In genomic region chr16:34401216-34401615, GRCm38 (mm10) we compare ENCODE assay signal across 19 mouse cellular contexts.
A peak's percentile ranks its signal among the peaks of the same experiment; 100 is the strongest.
DNase-seq lines count a peak whose midpoint lies in the region; TF ChIP-seq lines count a peak whose summit lies in the region.
"Had no signal": no experiment of that assay in that cellular context is flagged by ENCODE, and none has a peak within 500 bp of the region (broad histone marks: within the 10 kb centered on the region; RNA-seq: fewer than 3 reads in every experiment).

No protein-coding gene starts in this region.

- TF ChIP-seq CTCF in layer of hippocampus, adult 2 months (conservative IDR thresholded peaks at IDR 0.05): no peak

- H3K4me3 ChIP-seq in heart, embryonic 10.5 days: no peak overlapping the region
- H3K4me3 ChIP-seq in layer of hippocampus, adult 2 months: no peak overlapping the region

- no peaks in the 10 kb centered on the region for H3K36me3 ChIP-seq in heart, embryonic 10.5 days
- H3K36me3 ChIP-seq: G1E had no signal

- H3K27ac ChIP-seq in heart, embryonic 10.5 days: no peak overlapping the region
- H3K27ac ChIP-seq in layer of hippocampus, adult 2 months: peak overlapping the region; percentile 39; the same call in 1 of the 2 replicates

- 84% methylated on average over 1 of the region's 1 CpGs for WGBS in heart, embryonic 10.5 days

- H3K27me3 ChIP-seq in heart, embryonic 10.5 days (ENCODE audit: insufficient read depth, poor library complexity, severe bottlenecking): no peaks in the 10 kb centered on the region
- H3K27me3 ChIP-seq: Patski had no signal

- intact Hi-C loops in left cerebral cortex, postnatal 25 days (cut with DNase I): no loop called here

- peak; percentile 76 for DNase-seq in heart, adult 11 months
- DNase-seq in heart, embryonic 10.5 days (ENCODE audit: low spot score): no peak
- DNase-seq in layer of hippocampus, adult 2 months (ENCODE audit: low spot score in 2 of 2): no peak
- no peak for DNase-seq in layer of hippocampus, postnatal 36 days
- peak; percentile 74 for DNase-seq in adipocyte (ENCODE audit: low spot score)
- DNase-seq in left cerebral cortex, postnatal 25 days (ENCODE audit: low spot score in 2 of 2): no peak
- DNase-seq: adrenal gland, adult 2 months; adrenal gland, adult 8-10 months; adrenal gland, postnatal 10 days; adrenal gland, postnatal 14 days; adrenal gland, postnatal 25 days; adrenal gland, postnatal 36 days; B cell, adult 2 months; cerebellum, adult 11 months; cerebellum, adult 11-12 months; cerebellum, adult 18-20 months; cerebellum, adult 2 months had no signal

- H3K4me1 ChIP-seq in heart, embryonic 10.5 days: peaks cover 7% of the 10 kb centered on the region

- no peaks in the 10 kb centered on the region for H3K9me3 ChIP-seq in heart, embryonic 10.5 days
- H3K9me3 ChIP-seq: G1E had no signal

Comparison
In these comparisons a context has a peak if more than half of its experiments do, and no peak if none do; other contexts are left out.
1. DNase-seq: peak in heart, adult 11 months (single experiment) and adipocyte (single experiment); none in heart, embryonic 10.5 days (single experiment), layer of hippocampus, adult 2 months (0 of 2), layer of hippocampus, postnatal 36 days (0 of 2) and left cerebral cortex, postnatal 25 days (0 of 2).